Mouse (Mus musculus): Measurements from ENCODE around the gene Tulp3.

- no peak for TF ChIP-seq CTCF (IDR thresholded peaks at IDR 0.05; ENCODE audit: borderline replicate concordance, insufficient read depth, low read depth, low read length)
- no peak for TF ChIP-seq POLR2A (IDR thresholded peaks at IDR 0.05; ENCODE audit: borderline replicate concordance, insufficient read depth, low read length)
Observed at GRCm38 (mm10) chr6:128349711-128350110, 5.9 kb downstream of the Tulp3 start.
